In the genomic region with DNA sequence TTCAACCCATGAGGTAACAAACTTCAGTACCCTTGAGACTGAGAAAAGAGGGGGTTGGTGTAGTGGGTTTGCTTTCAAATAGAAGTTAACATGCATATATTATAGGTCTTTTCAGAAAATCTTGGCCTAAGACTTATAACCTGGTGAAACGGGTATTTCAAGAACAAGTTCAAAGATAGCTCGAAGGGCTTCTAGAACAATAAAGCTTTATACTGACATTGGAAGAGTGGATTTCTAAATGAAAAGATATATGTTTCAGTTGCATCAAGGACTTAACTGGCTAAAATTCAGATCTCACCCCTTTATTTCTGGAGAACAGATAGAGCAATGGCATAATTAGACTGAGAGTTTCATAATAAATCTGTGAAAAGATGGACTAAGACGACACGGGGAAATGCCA, we compare ENCODE assay signal across 35 mouse cellular contexts.
"Had no signal": no experiment of that assay in that cellular context is flagged by ENCODE, and none has a peak within 500 bp of the region (broad histone marks: within the 10 kb centered on the region; RNA-seq: fewer than 3 reads in every experiment).

No protein-coding gene starts in this region.

- H3K9ac ChIP-seq: heart, embryonic 12.5 days; heart, embryonic 13.5 days; heart, embryonic 15.5 days; hindbrain, embryonic 12.5 days; hindbrain, embryonic 13.5 days; hindbrain, embryonic 14.5 days; hindbrain, embryonic 15.5 days; intestine, embryonic 15.5 days; kidney, embryonic 15.5 days had no signal

- H3K4me1 ChIP-seq: heart, embryonic 10.5 days had no signal

- H3K36me3 ChIP-seq: heart, embryonic 10.5 days; heart, embryonic 12.5 days; heart, embryonic 13.5 days; heart, embryonic 15.5 days; hindbrain, embryonic 10.5 days; hindbrain, embryonic 12.5 days; hindbrain, embryonic 13.5 days; hindbrain, embryonic 15.5 days; intestine, embryonic 15.5 days; kidney, embryonic 15.5 days had no signal

- H3K27ac ChIP-seq: heart, embryonic 10.5 days; heart, embryonic 13.5 days; heart, embryonic 15.5 days; hindbrain, embryonic 10.5 days; hindbrain, embryonic 12.5 days; hindbrain, embryonic 13.5 days; hindbrain, embryonic 14.5 days; hindbrain, embryonic 15.5 days; hindbrain, postnatal 0 days; intestine, embryonic 15.5 days; kidney, embryonic 15.5 days; kidney, postnatal 0 days; layer of hippocampus, adult 2 months had no signal

- H3K4me2 ChIP-seq: heart, embryonic 11.5 days; heart, embryonic 12.5 days; heart, embryonic 13.5 days; heart, embryonic 15.5 days; hindbrain, embryonic 12.5 days; hindbrain, embryonic 13.5 days; hindbrain, embryonic 14.5 days; hindbrain, embryonic 15.5 days; intestine, embryonic 15.5 days; kidney, embryonic 15.5 days had no signal

- H3K9me3 ChIP-seq: heart, embryonic 10.5 days; heart, embryonic 12.5 days; heart, embryonic 13.5 days; heart, embryonic 15.5 days; hindbrain, embryonic 10.5 days; hindbrain, embryonic 12.5 days; hindbrain, embryonic 13.5 days; hindbrain, embryonic 15.5 days; intestine, embryonic 15.5 days; kidney, embryonic 15.5 days had no signal

- H3K27me3 ChIP-seq: heart, embryonic 12.5 days; heart, embryonic 13.5 days; heart, embryonic 15.5 days; hindbrain, embryonic 12.5 days; hindbrain, embryonic 13.5 days; hindbrain, embryonic 15.5 days; intestine, embryonic 15.5 days; kidney, embryonic 15.5 days had no signal

- ATAC-seq: hindbrain, embryonic 16.5 days; hindbrain, postnatal 0 days; inflammation-experienced regulatory T-cells, adult 6 months; intestine, embryonic 15.5 days; intestine, embryonic 16.5 days; intestine, postnatal 0 days had no signal

- DNase-seq: heart, postnatal 10 days; heart, postnatal 14 days; heart, postnatal 36 days; heart, postnatal 4 days; kidney, adult 11 months; kidney, adult 18-20 months; kidney, adult 2 months; kidney, adult 8-10 months; kidney, adult 9 months; kidney, postnatal 10 days; kidney, postnatal 14 days; kidney, postnatal 25 days; kidney, postnatal 36 days; kidney, postnatal 4 days; layer of hippocampus, adult 9-11 months; layer of hippocampus, postnatal 36 days had no signal

- H3K4me3 ChIP-seq: heart, embryonic 10.5 days; heart, embryonic 12.5 days; heart, embryonic 13.5 days; heart, embryonic 15.5 days; hindbrain, embryonic 10.5 days; hindbrain, embryonic 12.5 days; hindbrain, embryonic 13.5 days; hindbrain, embryonic 15.5 days; intestine, embryonic 15.5 days; kidney, embryonic 15.5 days; layer of hippocampus, adult 2 months had no signal
